Mouse (Mus musculus): ENCODE measurements around the gene Ppara. TPM values are rescaled to one million over a fixed set of nuclear protein-coding genes. Genes with fewer than 3 reads are reported as not detected.

The Ppara gene
- polyA plus RNA-seq, 1 experiment from 2014 or later: 18.2 TPM

DNA sequence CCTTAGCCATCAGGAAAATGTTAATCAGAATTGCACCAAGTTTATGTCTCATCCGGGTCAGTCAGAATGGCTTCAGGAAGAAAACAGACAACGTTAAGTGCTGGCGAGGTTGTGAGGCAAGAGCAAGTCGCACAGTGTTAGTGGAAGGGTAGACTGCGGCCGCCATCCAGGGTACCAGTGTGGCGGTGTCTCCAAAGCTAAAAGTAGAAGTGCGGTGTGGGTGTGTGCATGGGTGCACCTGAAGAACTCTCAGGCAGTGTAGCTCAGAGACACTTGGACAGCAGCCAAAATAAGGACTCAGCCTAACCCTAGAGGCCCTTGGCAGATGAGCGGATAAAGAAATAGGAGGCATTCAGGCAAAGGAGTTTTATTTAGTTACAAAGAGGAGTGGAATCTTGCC, 14.4 kb downstream of the Ppara start:
- Histone ChIP-seq H3K36me3 (no peaks in the 10 kb centered on the region), H3K4me2 (replicated peaks) (no peak overlapping the region), H3K9ac (no peak overlapping the region), H3K27me3 (replicated peaks) (no peaks in the 10 kb centered on the region), H3K4me1 (replicated peaks) (0 out of 2 replicates have a peak, but pooled peaks cover 3% of the 10 kb centered on the region), H3K4me3 (replicated peaks) (no peak overlapping the region), H3K27ac (no peak overlapping the region), H3K9me3 (no peaks in the 10 kb centered on the region)
- WGBS: 88% methylated on average over 9 of the region's 9 CpGs
- ATAC-seq: 0 out of 2 replicates have a peak, but pooled peaks have one; percentile 26

DNA sequence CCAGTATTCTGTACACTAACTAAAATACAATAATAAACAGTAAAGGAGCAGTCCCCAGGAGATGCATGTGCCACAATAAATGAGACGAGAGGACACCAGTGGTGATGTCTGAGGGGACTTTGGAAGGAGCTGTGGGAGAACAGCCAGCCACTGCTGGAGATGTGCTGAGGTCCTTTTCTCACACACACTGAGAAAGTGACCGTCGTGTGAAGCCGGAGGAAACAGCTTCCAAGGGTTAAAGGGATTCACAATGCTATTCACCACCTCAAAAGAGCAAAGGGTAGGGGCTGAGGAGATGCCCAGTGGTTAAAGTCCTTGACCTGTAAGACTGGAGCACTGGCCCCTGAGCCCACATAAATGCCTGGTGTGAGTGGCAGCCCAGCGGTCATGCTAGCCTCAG, 15.3 kb downstream of the Ppara start:
- H3K4me3 ChIP-seq (replicated peaks): no peak overlapping the region
- no peak overlapping the region for H3K27ac ChIP-seq
- no peak overlapping the region for H3K9ac ChIP-seq
- no peaks in the 10 kb centered on the region for H3K27me3 ChIP-seq (replicated peaks)
- H3K4me2 ChIP-seq (replicated peaks): no peak overlapping the region
- no peaks in the 10 kb centered on the region for H3K36me3 ChIP-seq
- WGBS: 81% methylated on average over 5 of the region's 5 CpGs
- H3K4me1 ChIP-seq (replicated peaks): 0 out of 2 replicates have a peak, but pooled peaks cover 3% of the 10 kb centered on the region
- H3K9me3 ChIP-seq: no peaks in the 10 kb centered on the region
- no peak for ATAC-seq

DNA sequence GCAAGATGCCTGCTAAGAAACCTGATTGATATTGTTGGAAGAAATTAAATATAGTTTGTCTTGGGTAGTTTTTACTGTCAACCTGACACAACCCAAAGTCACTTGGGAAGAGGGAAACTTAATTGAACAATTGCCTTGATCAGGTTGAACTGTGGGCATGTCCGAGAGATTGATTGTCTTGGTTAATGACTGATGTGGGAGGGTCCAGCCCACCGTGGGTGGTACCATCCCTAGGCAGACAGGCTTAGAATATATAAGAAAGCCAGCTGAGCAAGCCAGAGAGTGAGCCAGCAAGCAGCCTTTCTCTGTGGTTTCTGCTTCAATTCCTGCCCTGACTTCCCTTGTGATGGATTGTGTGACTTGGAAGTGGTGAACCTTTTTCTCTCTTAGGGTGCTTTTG, 17.9 kb downstream of the Ppara start:
- Histone ChIP-seq H3K27ac (no peak overlapping the region), H3K4me3 (replicated peaks) (no peak overlapping the region), H3K4me1 (replicated peaks) (no peaks in the 10 kb centered on the region), H3K4me2 (replicated peaks) (no peak overlapping the region), H3K36me3 (no peaks in the 10 kb centered on the region), H3K9me3 (no peaks in the 10 kb centered on the region), H3K9ac (no peak overlapping the region), H3K27me3 (replicated peaks) (no peaks in the 10 kb centered on the region)
- WGBS: 70% methylated on average over 2 of the region's 2 CpGs
- ATAC-seq: no peak

DNA sequence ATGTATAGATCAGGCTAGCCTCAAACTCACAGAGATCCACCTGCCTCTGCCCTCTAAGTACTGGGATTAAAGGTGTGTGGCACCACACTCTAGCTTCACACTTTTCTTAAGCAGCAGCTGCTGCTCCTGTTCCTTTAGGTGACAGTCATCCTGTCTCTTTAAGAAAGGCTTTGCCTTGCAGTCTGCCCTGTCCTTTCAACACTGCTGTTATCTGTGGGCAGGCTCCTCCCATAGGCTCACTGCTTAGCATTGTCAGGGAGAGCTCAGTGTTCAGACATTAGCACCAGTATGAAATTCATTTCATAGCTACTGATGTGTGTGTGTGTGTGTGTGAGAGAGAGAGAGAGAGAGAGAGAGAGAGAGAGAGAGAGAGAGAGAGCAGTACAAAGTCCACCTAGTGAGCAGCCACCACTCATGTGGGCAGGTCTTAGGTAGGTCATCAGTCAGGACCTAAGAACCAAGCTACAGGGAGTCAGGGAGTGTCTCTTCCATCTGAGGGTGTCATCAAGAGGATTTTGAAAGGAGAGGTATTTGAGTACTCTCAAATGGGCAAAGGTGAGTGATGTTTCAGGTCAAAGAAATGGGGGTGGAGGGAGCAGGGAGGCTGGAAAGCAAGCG, 19.4 kb downstream of the Ppara start:
- H3K4me3 ChIP-seq (replicated peaks): no peak overlapping the region
- no peak overlapping the region for H3K9ac ChIP-seq
- no peaks in the 10 kb centered on the region for H3K9me3 ChIP-seq
- no peaks in the 10 kb centered on the region for H3K27me3 ChIP-seq (replicated peaks)
- ATAC-seq: peak; percentile 85
- H3K36me3 ChIP-seq: no peaks in the 10 kb centered on the region
- 73% methylated on average over 1 of the region's 1 CpGs for WGBS
- H3K4me1 ChIP-seq (replicated peaks): no peaks in the 10 kb centered on the region
- no peak overlapping the region for H3K4me2 ChIP-seq (replicated peaks)
- no peak overlapping the region for H3K27ac ChIP-seq

DNA sequence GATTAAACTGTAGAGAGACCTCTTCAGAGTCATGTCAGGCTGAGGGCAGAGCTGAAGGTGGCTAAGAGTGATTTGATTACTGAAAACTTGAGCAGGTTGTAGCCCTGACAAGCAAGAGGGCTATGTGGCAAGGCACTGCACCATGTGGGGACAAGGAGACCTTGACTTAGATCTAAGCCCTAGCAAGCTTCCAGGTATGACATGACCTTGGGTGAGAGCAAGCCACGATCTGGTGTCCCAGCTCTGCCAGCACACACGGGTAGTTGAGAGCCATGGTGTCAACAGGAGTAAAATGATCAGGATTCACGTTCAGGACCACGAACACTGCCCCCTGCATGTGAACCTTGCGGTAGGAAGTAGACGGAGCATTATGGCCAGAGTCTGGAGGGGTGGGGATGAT, 20.4 kb downstream of the Ppara start:
- ATAC-seq: no peak
- Histone ChIP-seq H3K9ac (no peak overlapping the region), H3K4me2 (replicated peaks) (no peak overlapping the region), H3K27me3 (replicated peaks) (no peaks in the 10 kb centered on the region), H3K4me1 (replicated peaks) (no peaks in the 10 kb centered on the region), H3K9me3 (no peaks in the 10 kb centered on the region), H3K4me3 (replicated peaks) (no peak overlapping the region), H3K27ac (no peak overlapping the region), H3K36me3 (no peaks in the 10 kb centered on the region)
- 69% methylated on average over 6 of the region's 6 CpGs for WGBS

DNA sequence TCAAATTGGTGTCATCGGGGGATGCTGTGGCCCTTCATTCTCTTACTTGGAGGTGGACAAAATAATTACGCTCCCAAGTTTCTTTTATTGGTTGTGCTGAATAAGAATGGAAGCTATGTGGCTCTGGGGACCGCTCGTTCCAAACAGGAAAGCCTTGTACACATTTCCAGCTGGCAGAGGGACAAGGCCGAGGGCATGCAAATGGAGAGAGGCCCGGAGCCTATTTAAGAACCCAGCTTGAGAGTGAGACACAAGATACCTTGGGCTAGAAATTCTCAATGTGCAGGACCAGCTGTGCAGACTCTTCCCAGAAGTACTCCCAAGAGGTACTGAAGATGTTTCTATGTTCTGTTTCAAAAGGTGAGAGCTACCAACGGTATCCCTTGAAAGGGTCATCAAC, 21.8 kb downstream of the Ppara start:
- Histone ChIP-seq H3K27me3 (replicated peaks) (no peaks in the 10 kb centered on the region), H3K4me1 (replicated peaks) (no peaks in the 10 kb centered on the region), H3K9ac (no peak overlapping the region), H3K9me3 (no peaks in the 10 kb centered on the region), H3K4me2 (replicated peaks) (no peak overlapping the region), H3K36me3 (no peaks in the 10 kb centered on the region), H3K27ac (no peak overlapping the region), H3K4me3 (replicated peaks) (no peak overlapping the region)
- WGBS: 85% methylated on average over 7 of the region's 7 CpGs
- no peak for ATAC-seq

DNA sequence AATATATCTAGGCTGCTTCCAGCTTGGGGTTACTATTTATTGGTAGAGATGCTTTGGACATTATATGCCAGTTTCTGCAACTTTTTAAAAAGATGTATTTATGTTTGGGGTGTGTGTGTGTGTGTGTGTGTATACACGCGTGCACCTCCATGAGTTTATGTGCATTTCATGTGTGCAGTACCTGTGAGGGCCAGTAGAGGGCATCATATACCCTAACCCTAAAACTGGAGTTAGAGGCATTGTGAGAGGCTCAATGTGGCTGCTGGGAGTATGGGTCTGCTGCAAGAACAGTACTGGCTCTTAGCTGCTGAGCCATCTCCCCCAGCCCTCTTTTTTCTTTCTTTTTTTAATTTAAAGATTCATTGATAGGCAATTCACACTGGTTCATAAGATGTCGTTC, 23.0 kb downstream of the Ppara start:
- no peaks in the 10 kb centered on the region for H3K36me3 ChIP-seq
- no peak for ATAC-seq
- WGBS: 93% methylated on average over 3 of the region's 3 CpGs

DNA sequence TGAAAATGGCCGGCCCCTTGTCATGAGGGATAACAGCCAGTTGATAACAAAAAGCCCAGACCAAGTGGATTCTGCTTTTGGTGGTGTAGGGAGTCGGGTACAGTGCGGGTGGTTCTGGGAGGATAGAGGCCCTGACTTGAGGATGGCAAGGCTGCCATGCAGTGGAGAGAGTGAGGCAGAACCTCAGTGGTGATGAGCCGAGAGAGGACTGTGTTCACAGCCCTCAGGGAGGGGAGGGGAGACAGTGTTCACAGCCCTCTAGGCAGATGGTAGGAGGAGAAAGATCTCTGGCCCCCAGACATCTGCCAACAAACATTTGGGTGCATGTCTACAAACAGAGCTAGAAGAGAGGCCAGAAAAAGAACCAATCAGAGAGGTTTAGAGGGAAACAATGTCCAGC, 28.0 kb downstream of the Ppara start:
- no peaks in the 10 kb centered on the region for H3K9me3 ChIP-seq
- H3K4me3 ChIP-seq (replicated peaks): no peak overlapping the region
- ATAC-seq: no peak
- H3K27me3 ChIP-seq (replicated peaks): no peaks in the 10 kb centered on the region
- 76% methylated on average over 4 of the region's 4 CpGs for WGBS
- no peak overlapping the region for H3K9ac ChIP-seq
- H3K27ac ChIP-seq: no peak overlapping the region
- no peak overlapping the region for H3K4me2 ChIP-seq (replicated peaks)
- no peaks in the 10 kb centered on the region for H3K36me3 ChIP-seq
- no peaks in the 10 kb centered on the region for H3K4me1 ChIP-seq (replicated peaks)

More for the DNA sequence above, 23.0 kb downstream of the Ppara start:
- Histone ChIP-seq H3K9ac (no peak overlapping the region), H3K4me2 (replicated peaks) (no peak overlapping the region), H3K9me3 (no peaks in the 10 kb centered on the region), H3K4me1 (replicated peaks) (no peaks in the 10 kb centered on the region), H3K27ac (no peak overlapping the region), H3K27me3 (replicated peaks) (no peaks in the 10 kb centered on the region), H3K4me3 (replicated peaks) (no peak overlapping the region)

DNA sequence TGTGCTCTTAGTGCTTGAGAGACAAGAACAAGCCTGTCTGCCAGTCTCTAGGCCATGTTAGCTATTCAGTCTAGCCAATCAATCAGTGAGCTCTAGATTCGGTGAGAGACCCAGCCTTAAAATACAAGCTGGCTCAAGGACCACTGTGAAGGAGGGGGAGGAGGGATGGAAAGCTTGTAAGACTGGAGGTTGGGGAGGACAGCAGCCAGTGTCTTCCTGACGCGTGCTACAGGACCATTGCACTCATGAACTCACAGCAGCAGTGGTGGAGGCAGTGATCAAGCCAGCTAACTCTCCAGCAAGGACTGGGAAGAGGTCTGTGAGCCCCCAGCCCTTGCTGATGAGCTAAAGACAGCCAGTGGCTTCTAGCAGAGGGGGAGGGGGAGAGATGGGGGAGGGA, 30.2 kb downstream of the Ppara start:
- 55% methylated on average over 3 of the region's 3 CpGs for WGBS
- no peak overlapping the region for H3K27ac ChIP-seq
- no peaks in the 10 kb centered on the region for H3K27me3 ChIP-seq (replicated peaks)
- no peak overlapping the region for H3K4me3 ChIP-seq (replicated peaks)
- H3K36me3 ChIP-seq: no peaks in the 10 kb centered on the region
- H3K4me1 ChIP-seq (replicated peaks): no peaks in the 10 kb centered on the region
- ATAC-seq: no peak
- H3K9ac ChIP-seq: no peak overlapping the region
- no peaks in the 10 kb centered on the region for H3K9me3 ChIP-seq
- no peak overlapping the region for H3K4me2 ChIP-seq (replicated peaks)

DNA sequence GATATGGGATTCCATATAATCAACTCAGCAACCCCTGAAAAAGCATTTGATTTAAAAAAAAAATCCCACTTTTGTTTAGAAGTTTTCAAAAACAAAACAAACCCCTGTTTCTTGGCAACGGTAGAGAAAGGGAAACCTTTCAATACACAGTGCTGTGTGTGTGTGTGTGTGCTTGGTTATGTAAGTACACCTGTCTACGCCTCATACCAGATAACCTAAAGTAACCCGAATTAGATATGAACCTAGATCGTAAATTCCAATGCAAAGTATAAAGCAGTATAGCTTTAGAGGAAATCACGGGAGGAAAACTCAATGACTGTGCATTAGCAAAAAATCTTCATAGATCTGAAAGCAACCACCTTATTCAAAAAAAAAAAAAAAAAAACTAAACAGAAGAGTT, 31.9 kb downstream of the Ppara start:
- no peak for ATAC-seq
- Histone ChIP-seq H3K27me3 (replicated peaks) (no peaks in the 10 kb centered on the region), H3K27ac (no peak overlapping the region), H3K9me3 (no peaks in the 10 kb centered on the region), H3K9ac (no peak overlapping the region), H3K4me3 (replicated peaks) (no peak overlapping the region), H3K36me3 (no peaks in the 10 kb centered on the region), H3K4me2 (replicated peaks) (no peak overlapping the region), H3K4me1 (replicated peaks) (no peaks in the 10 kb centered on the region)
- 61% methylated on average over 5 of the region's 5 CpGs for WGBS

DNA sequence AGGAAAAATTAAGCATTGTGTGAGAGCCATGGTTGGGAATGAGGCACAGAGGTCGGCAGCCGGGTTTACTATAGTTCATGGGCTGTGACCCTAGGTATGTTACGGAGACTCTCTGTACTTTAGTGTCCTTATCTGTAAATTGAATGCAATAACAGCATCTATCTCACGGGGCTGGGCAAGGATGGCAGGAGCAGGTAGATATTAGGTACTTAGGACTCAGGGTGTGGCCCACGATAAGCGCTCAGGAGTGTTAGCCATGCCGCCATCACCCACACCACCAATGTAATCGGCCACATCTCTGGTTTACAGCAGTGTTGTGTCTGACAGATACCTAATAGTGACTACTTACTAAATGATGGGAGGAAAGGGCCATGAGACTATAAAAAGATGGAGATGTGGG, 34.2 kb downstream of the Ppara start:
- no peaks in the 10 kb centered on the region for H3K27me3 ChIP-seq (replicated peaks)
- no peak overlapping the region for H3K9ac ChIP-seq
- no peak overlapping the region for H3K4me3 ChIP-seq (replicated peaks)
- H3K27ac ChIP-seq: no peak overlapping the region
- no peaks in the 10 kb centered on the region for H3K4me1 ChIP-seq (replicated peaks)
- H3K36me3 ChIP-seq: no peaks in the 10 kb centered on the region
- peak; percentile 83 for ATAC-seq
- H3K9me3 ChIP-seq: no peaks in the 10 kb centered on the region
- 76% methylated on average over 8 of the region's 8 CpGs for WGBS
- no peak overlapping the region for H3K4me2 ChIP-seq (replicated peaks)

DNA sequence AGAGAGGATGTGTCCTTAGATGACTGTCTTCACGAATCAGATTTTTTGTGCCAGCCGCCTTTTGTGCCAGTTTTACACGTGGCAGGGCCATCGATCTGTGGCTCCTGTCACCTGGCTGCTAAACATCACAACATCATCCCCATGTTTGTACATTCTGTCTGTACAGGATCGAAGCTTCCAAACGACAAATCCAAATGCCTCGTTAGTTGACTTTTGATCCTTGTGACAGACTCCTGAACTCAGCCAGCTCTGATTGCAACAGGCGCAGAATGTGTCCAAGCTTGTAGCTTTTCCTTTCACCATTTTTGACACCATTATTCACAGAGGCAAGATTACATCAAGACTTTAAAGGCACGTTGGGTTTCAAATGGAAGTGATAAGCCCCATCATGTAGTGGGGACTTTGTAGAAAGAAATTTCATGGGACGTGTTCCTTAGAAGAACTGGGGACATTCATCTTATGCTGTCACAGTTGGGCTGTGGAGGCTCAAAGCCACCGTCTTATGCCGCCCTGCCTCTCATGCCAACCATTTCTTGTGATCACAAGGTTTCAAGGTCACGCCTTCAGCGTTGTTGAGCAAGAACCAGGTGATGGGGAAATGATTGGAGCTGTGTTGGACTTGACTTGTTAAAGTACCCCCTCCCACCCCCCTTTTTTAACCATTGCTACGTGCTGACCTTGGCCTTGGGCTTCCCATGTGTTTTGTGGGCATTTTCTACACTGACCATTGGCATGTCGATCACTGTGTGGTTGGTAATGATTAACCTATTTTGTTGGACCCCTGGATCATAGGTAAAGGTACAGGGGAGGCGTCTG, 36.7 kb downstream of the Ppara start:
- H3K9me3 ChIP-seq: no peaks in the 10 kb centered on the region
- H3K4me1 ChIP-seq (replicated peaks): no peaks in the 10 kb centered on the region
- 72% methylated on average over 17 of the region's 17 CpGs for WGBS
- ATAC-seq: peak; percentile 66
- H3K9ac ChIP-seq: no peak overlapping the region
- peak overlapping the region; percentile 67 for H3K27ac ChIP-seq
- no peak overlapping the region for H3K4me3 ChIP-seq (replicated peaks)
- H3K36me3 ChIP-seq: no peaks in the 10 kb centered on the region
- peak overlapping the region; percentile 36; the same call in 1 of the 2 replicates for H3K4me2 ChIP-seq (replicated peaks)
- H3K27me3 ChIP-seq (replicated peaks): no peaks in the 10 kb centered on the region

Measured in intestine, embryonic 15.5 days (tissue).